Mouse (Mus musculus): ENCODE data around the gene Adgrl4. TPM values are rescaled to one million over a fixed set of nuclear protein-coding genes. Genes with fewer than 3 reads are reported as not detected.

Adgrl4 gene
- polyA plus RNA-seq, 1 experiment from 2014 or later: 6.9 TPM

DNA sequence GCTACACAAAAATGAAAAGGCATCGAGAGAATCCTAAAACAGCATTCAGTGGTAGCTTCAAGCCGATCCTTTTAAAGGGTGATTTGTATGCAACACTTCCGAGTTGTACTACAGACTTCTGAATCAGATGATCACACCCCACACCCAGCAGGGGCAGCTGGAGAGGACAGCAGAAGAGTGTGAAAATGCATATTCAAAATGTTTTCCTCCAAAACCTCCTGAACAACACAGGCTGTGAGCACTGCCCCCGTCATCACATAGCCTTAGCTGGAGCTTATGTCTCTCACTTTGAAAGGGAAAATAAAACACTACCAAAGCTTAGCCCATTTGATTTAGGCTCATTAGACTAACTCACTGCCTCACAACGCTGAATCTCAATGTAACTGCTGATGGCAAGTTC, 113.3 kb downstream of the Adgrl4 start:
- Histone ChIP-seq H3K4me1 (replicated peaks) (no peaks in the 10 kb centered on the region), H3K4me2 (replicated peaks) (no peak overlapping the region), H3K4me3 (replicated peaks) (no peak overlapping the region), H3K9ac (no peak overlapping the region), H3K27me3 (replicated peaks) (no peaks in the 10 kb centered on the region), H3K36me3 (no peaks in the 10 kb centered on the region), H3K9me3 (no peaks in the 10 kb centered on the region), H3K27ac (no peak overlapping the region)
- 42% methylated on average over 5 of the region's 5 CpGs for WGBS
- no peak for ATAC-seq

DNA sequence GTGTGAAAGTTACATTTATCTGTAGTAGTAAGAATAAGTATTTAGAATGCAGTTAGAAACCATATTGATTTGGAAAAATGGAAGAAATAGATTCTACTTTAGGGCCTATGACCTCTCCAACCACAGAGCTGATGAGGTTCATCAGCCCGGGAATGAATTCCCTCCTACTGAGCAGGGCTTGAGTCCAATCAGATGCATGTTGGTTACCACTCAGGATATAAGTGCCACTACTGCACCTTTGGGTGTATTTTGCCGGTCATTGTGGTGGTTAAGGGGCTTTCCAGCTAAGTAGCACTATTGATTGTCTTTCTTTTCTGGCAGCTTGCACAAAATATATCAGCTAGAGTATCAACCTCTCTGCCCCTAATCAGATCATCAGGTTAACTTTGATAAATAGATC, 118.9 kb downstream of the Adgrl4 start:
- Histone ChIP-seq H3K27me3 (replicated peaks) (no peaks in the 10 kb centered on the region), H3K4me2 (replicated peaks) (no peak overlapping the region), H3K4me1 (replicated peaks) (no peaks in the 10 kb centered on the region), H3K36me3 (no peaks in the 10 kb centered on the region), H3K4me3 (replicated peaks) (no peak overlapping the region), H3K9ac (no peak overlapping the region), H3K27ac (no peak overlapping the region), H3K9me3 (no peaks in the 10 kb centered on the region)
- 94% methylated on average over 2 of the region's 2 CpGs for WGBS
- ATAC-seq: no peak

DNA sequence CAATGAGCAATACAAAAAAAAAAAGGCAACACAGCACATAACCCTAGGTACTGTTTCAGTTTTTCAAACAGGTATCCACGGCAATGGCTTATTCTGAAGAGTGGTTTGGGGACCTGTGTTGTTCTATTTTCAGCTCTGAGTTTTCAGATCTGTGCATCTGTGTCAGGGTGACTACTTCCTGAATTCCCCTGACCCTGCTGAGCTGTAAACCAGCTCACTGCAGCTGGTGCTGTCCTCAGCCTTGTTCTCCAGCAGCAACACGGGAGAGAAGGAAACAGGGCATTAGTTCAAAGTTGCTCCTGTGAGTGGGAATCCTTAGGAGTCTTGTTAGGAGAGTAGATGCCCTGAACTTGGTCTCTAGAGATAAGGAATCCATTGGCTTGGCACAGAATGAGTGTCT, 119.4 kb downstream of the Adgrl4 start:
- Histone ChIP-seq H3K27ac (no peak overlapping the region), H3K36me3 (no peaks in the 10 kb centered on the region)
- whole genome bisulfite sequencing: 57% methylated on average over 2 of the region's 2 CpGs

DNA sequence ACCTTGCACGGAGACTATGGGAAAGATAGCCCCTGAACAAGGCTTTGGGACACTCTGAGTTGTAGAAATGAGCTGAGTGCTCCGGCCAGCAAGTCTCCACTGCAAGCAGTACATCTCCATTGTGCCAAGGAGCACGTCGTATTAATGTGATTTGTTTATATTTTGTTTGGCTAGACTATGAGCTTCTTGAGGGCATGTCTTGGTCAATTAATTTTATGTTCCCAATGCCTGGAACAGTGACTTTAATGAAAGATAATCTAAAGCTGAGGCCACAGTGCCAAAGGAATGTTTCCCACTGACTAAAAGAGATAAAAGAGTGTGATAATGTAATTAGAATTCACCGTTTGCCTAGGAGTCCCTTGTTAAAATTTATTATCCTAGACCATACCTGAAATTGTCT, 119.9 kb downstream of the Adgrl4 start:
- Histone ChIP-seq H3K9me3 (no peaks in the 10 kb centered on the region), H3K4me3 (replicated peaks) (no peak overlapping the region), H3K4me2 (replicated peaks) (no peak overlapping the region), H3K27ac (no peak overlapping the region), H3K27me3 (replicated peaks) (no peaks in the 10 kb centered on the region), H3K36me3 (no peaks in the 10 kb centered on the region), H3K9ac (no peak overlapping the region), H3K4me1 (replicated peaks) (no peaks in the 10 kb centered on the region)
- no peak for ATAC-seq
- WGBS: 62% methylated on average over 5 of the region's 5 CpGs

More for the DNA sequence above, 119.4 kb downstream of the Adgrl4 start:
- H3K9me3 ChIP-seq: no peaks in the 10 kb centered on the region
- H3K4me2 ChIP-seq (replicated peaks): no peak overlapping the region
- H3K4me3 ChIP-seq (replicated peaks): no peak overlapping the region
- no peaks in the 10 kb centered on the region for H3K4me1 ChIP-seq (replicated peaks)
- ATAC-seq: no peak
- no peaks in the 10 kb centered on the region for H3K27me3 ChIP-seq (replicated peaks)
- no peak overlapping the region for H3K9ac ChIP-seq

DNA sequence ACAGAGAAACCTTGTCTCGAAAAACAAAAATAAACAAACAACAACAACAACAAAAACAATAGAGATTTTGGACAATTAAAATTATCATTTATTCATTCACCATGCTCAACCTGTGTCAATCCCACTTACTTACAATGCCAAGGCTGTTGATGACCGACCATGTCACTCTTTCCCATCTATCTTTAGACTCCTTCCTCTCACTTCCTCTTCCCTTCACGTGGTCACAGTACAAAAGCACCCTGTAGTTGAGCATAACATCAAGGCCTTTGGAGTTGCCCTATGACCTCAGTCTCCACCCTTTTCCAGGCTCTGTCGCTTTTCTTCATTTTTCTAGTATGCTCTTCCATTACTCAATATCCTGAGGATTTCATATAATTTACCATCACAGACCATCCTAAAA, 120.7 kb downstream of the Adgrl4 start:
- no peak overlapping the region for H3K4me3 ChIP-seq (replicated peaks)

DNA sequence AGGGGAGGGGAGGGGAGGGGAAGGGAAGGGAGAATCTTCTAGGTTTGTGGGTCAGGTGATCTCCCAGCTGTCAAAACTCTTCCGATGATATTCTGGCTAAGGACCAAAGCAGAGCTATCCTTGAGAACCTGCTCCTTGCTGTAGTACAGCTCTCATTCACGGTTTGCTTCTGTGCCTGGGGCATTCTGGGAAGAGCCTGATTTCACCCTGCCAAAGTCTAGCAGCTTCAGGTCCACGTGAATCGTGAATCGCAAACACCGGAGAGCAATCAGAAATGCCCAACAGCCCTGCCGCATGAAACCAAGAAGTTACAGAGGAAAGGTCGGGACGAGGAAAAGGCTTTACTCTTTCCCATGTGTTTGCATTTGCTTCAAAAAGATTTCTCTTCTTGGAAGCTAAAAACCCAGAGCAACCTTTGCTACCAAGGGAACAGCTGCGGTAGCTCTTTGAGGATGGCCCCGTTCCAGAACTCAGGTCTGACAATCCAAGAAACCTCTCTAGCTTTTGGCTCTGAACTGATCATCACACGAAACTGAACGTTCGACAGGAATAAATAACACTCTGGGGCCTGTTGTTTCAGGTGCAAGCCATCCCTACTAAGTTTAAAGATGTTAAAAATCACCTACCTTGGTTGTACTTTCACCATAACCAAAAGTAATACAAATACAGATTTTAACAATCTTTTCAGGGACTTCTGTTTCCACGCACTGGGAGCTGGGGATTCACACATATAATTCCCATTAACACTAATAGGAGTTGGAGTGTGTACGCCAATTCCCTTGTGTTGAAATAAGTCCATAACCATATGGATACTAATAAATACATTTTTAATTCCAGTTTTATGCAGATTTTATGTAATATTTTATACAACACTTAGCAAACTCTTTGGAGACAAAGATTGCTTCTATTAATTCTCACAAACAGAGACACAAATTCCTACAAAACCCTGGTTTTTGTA, 128.3 kb downstream of the Adgrl4 start:
- H3K4me2 ChIP-seq (replicated peaks): no peak overlapping the region
- no peak overlapping the region for H3K9ac ChIP-seq
- no peaks in the 10 kb centered on the region for H3K36me3 ChIP-seq
- no peak overlapping the region for H3K27ac ChIP-seq
- H3K27me3 ChIP-seq (replicated peaks): no peaks in the 10 kb centered on the region
- H3K9me3 ChIP-seq: no peaks in the 10 kb centered on the region
- 56% methylated on average over 16 of the region's 16 CpGs for WGBS
- ATAC-seq: no peak
- no peak overlapping the region for H3K4me3 ChIP-seq (replicated peaks)
- H3K4me1 ChIP-seq (replicated peaks): no peaks in the 10 kb centered on the region

More for the DNA sequence above, 120.7 kb downstream of the Adgrl4 start:
- Histone ChIP-seq H3K36me3 (no peaks in the 10 kb centered on the region), H3K4me1 (replicated peaks) (no peaks in the 10 kb centered on the region), H3K27me3 (replicated peaks) (no peaks in the 10 kb centered on the region), H3K9ac (no peak overlapping the region), H3K9me3 (no peaks in the 10 kb centered on the region), H3K27ac (no peak overlapping the region), H3K4me2 (replicated peaks) (no peak overlapping the region)
- 74% methylated on average over 4 of the region's 4 CpGs for WGBS
- no peak for ATAC-seq

DNA sequence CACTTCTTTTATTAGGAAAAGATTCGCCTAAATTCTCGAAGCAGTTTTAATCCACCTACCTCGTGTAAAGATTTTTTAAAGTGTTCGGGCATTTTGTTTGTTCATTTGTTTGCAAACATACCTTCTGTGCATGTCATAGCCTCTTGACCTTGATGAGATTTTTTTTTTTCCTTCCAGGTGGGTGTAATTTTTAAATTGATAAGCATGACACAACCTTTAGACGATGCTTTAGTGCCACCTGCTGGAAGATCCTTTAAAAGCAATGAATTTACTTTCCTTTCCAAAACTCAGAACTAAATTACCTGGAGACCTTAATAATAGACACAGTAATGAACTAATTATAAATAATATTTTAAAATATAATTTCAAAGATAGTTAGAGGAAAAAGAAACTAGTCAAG, 128.9 kb downstream of the Adgrl4 start:
- Histone ChIP-seq H3K4me1 (replicated peaks) (no peaks in the 10 kb centered on the region), H3K9me3 (no peaks in the 10 kb centered on the region), H3K27ac (no peak overlapping the region), H3K36me3 (no peaks in the 10 kb centered on the region), H3K9ac (no peak overlapping the region), H3K4me3 (replicated peaks) (no peak overlapping the region), H3K4me2 (replicated peaks) (no peak overlapping the region), H3K27me3 (replicated peaks) (no peaks in the 10 kb centered on the region)
- 57% methylated on average over 5 of the region's 5 CpGs for WGBS
- ATAC-seq: no peak

DNA sequence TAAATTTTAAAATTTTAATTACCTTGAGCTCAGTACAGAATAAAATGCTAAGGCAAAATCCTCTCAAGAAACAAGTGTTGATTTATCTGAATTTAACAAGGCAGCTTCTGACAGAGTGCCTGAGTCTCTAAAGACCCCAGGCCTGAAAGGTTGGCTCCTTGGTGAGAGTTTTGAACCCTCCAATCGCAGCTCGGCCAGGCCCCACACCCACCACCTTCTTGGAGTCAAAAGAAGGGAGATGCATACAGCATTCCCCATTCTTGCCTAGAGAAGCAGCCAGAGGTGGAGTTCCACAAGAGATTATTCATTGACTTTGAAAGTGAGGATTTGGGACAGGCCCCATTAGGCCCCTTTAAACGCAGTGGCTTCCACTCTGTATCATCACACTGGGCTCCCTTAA, 129.9 kb downstream of the Adgrl4 start:
- Histone ChIP-seq H3K27ac (no peak overlapping the region), H3K4me1 (replicated peaks) (no peaks in the 10 kb centered on the region), H3K27me3 (replicated peaks) (no peaks in the 10 kb centered on the region), H3K9me3 (no peaks in the 10 kb centered on the region), H3K36me3 (no peaks in the 10 kb centered on the region), H3K4me2 (replicated peaks) (no peak overlapping the region), H3K4me3 (replicated peaks) (no peak overlapping the region), H3K9ac (no peak overlapping the region)
- 50% methylated on average over 3 of the region's 3 CpGs for WGBS
- ATAC-seq: no peak

DNA sequence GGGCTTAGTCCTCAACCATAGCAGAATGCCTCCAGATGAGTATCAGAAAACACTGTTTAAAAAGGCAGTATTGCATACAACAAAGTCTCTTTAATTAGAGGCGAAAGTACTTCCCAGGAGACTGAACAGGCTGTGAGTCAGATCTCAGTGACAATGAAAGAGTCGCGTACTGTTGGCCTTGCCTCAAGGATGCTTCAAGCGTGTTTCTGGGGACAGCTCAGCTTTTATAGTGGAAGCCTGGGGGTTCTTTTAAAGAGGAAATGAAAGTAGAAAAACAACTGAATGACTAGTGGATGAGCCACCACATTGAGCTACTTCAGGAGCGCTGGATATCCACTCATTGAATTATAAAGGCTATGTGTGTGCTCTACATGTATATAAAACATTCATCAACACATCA, 134.4 kb downstream of the Adgrl4 start:
- ATAC-seq: no peak
- H3K4me3 ChIP-seq (replicated peaks): no peak overlapping the region
- H3K4me2 ChIP-seq (replicated peaks): no peak overlapping the region
- H3K9ac ChIP-seq: no peak overlapping the region
- no peaks in the 10 kb centered on the region for H3K9me3 ChIP-seq
- no peaks in the 10 kb centered on the region for H3K36me3 ChIP-seq
- no peaks in the 10 kb centered on the region for H3K4me1 ChIP-seq (replicated peaks)
- no peak overlapping the region for H3K27ac ChIP-seq
- no peaks in the 10 kb centered on the region for H3K27me3 ChIP-seq (replicated peaks)
- WGBS: 84% methylated on average over 5 of the region's 5 CpGs

DNA sequence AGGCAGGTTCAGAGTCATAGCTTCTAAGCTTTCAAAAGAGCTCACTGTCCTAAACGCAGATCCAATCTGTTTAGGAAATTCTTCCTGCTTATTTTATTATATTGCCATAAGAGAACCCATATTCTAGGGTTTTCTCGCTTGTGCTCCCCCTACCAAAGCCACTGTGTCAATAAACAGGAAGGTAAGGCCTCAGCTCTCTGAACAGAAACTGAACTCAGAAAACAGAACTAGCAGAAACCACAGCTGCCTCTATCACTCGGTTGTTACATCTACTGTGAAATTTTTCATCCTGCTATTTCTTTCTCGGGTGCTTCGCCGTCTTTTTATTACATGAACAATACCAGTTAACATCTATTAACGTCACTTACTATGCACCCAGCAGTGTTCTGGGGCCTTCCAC, 137.6 kb downstream of the Adgrl4 start:
- no peak for ATAC-seq
- no peaks in the 10 kb centered on the region for H3K36me3 ChIP-seq
- no peaks in the 10 kb centered on the region for H3K27me3 ChIP-seq (replicated peaks)
- WGBS: 79% methylated on average over 7 of the region's 7 CpGs
- H3K4me2 ChIP-seq (replicated peaks): no peak overlapping the region
- no peaks in the 10 kb centered on the region for H3K4me1 ChIP-seq (replicated peaks)
- no peak overlapping the region for H3K4me3 ChIP-seq (replicated peaks)
- no peaks in the 10 kb centered on the region for H3K9me3 ChIP-seq
- H3K27ac ChIP-seq: no peak overlapping the region
- no peak overlapping the region for H3K9ac ChIP-seq

DNA sequence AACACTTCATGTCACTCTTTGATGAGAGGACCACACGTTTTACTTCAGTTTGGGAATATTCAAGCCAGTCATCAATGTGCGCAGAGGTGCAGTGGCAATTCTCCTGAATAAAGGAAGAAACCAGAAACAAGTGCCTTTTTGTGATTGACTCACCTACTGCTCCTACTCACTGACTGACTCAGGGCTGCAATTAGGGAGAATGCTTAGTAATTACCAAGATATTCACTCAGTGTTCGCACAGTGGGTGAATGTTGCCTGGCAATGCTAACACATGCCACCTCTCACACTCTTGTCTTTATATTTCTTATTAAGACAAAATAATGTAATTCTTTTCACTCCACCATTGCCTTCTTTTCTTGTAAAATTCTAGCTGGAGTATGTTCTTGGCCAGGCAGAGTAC, 138.5 kb downstream of the Adgrl4 start:
- no peak overlapping the region for H3K27ac ChIP-seq
- WGBS: 87% methylated on average over 3 of the region's 3 CpGs
- no peak overlapping the region for H3K4me3 ChIP-seq (replicated peaks)
- no peaks in the 10 kb centered on the region for H3K4me1 ChIP-seq (replicated peaks)
- no peaks in the 10 kb centered on the region for H3K9me3 ChIP-seq
- ATAC-seq: no peak
- H3K4me2 ChIP-seq (replicated peaks): no peak overlapping the region
- no peak overlapping the region for H3K9ac ChIP-seq
- no peaks in the 10 kb centered on the region for H3K27me3 ChIP-seq (replicated peaks)
- no peaks in the 10 kb centered on the region for H3K36me3 ChIP-seq

DNA sequence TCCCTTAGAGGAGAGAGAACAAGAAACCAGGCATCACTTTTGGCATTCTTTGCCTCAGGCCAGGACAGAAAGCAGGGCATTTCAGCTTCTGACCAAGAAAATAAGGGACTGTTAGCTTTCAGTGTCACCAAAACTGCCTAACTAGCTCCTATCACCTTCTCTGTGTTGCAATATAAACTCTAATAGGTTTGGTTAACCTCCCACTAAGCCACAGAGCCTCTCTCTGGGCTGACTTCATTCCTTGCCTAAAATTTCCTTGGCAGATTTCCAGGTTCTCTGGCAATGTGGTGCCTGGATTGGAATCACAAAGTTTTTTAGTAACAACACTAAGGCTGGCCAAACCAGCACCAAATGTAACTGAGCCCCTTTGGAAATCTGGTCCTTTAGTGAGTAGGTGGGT, 154.2 kb downstream of the Adgrl4 start:
- Histone ChIP-seq H3K4me1 (replicated peaks) (no peaks in the 10 kb centered on the region), H3K4me2 (replicated peaks) (no peak overlapping the region), H3K9ac (no peak overlapping the region), H3K9me3 (no peaks in the 10 kb centered on the region), H3K27ac (no peak overlapping the region), H3K4me3 (replicated peaks) (no peak overlapping the region), H3K27me3 (replicated peaks) (no peaks in the 10 kb centered on the region), H3K36me3 (no peaks in the 10 kb centered on the region)
- no peak for ATAC-seq
